Mouse (Mus musculus) bone marrow macrophage, adult 2 months (primary cell): ENCODE results near the gene Ubap1. TPM values are rescaled to one million over a fixed set of nuclear protein-coding genes. Genes with fewer than 3 reads are reported as not detected.

Source experiments
- H3K27ac ChIP-seq: 2 replicates; pipeline ENCODE4 v1.5.1; 2012; ENCODE audit warnings: low read depth, low read length; ENCODE audit not compliant: insufficient read depth
- H3K4me1 ChIP-seq: 2 replicates; pipeline ENCODE4 v1.6.1; 2012; ENCODE audit warnings: low read length; ENCODE audit not compliant: control insufficient read depth, insufficient read depth
- H3K4me3 ChIP-seq: 2 replicates; pipeline ENCODE4 v1.5.1; 2012; ENCODE audit warnings: mild to moderate bottlenecking, low read length, moderate library complexity; ENCODE audit not compliant: insufficient read depth
- CTCF ChIP-seq: IDR thresholded peaks from 2 replicates; pipeline ENCODE4 v1.5.1; 2012; ENCODE audit warnings: low read depth, mild to moderate bottlenecking, low read length, moderate library complexity
- POLR2A ChIP-seq: IDR thresholded peaks from 2 replicates; pipeline ENCODE4 v1.6.1; 2012; ENCODE audit warnings: mild to moderate bottlenecking, low read depth, low read length, borderline replicate concordance
- polyA plus RNA-seq: library from polyadenylated mRNA; stranded (reverse); fragments of >200 nt; gene quantifications from 2 replicates; pipeline ENCODE4 v1.2.4, GENCODE M21; 2012; ENCODE audit not compliant: missing spikeins, insufficient read depth, insufficient read length

The Ubap1 gene
- polyA plus RNA-seq, 1 experiment, result 116 TPM

GRCm38 (mm10) chr4:41386412-41386975 is 37.7 kb downstream of the Ubap1 start:
- H3K27ac ChIP-seq, result no peak overlapping the region
- no peak overlapping the region for H3K4me3 ChIP-seq
- H3K4me1 ChIP-seq, result peaks cover 27% of the 10 kb centered on the region
- TF ChIP-seq CTCF (no peak), POLR2A (no peak)

- TF ChIP-seq POLR2A (no peak), CTCF (no peak)
- Histone ChIP-seq H3K27ac (no peak overlapping the region), H3K4me1 (peaks cover 27% of the 10 kb centered on the region), H3K4me3 (no peak overlapping the region)
Observed at GRCm38 (mm10) chr4:41387755-41388469, 39.1 kb downstream of the Ubap1 start.

GRCm38 (mm10) chr4:41388616-41389015 is 39.8 kb downstream of the Ubap1 start:
- H3K27ac ChIP-seq, result no peak overlapping the region

GRCm38 (mm10) chr4:41389240-41389639 is 40.4 kb downstream of the Ubap1 start:
- H3K27ac ChIP-seq, result no peak overlapping the region
- no peak overlapping the region for H3K4me3 ChIP-seq
- peaks cover 27% of the 10 kb centered on the region for H3K4me1 ChIP-seq
- TF ChIP-seq CTCF (no peak), POLR2A (no peak)

More at GRCm38 (mm10) chr4:41388616-41389015, 39.8 kb downstream of the Ubap1 start:
- TF ChIP-seq POLR2A (no peak), CTCF (no peak)
- Histone ChIP-seq H3K4me1 (peaks cover 27% of the 10 kb centered on the region), H3K4me3 (no peak overlapping the region)

- no peak overlapping the region for H3K27ac ChIP-seq
- TF ChIP-seq CTCF (peak; percentile 75), POLR2A (no peak)
- no peak overlapping the region for H3K4me3 ChIP-seq
- H3K4me1 ChIP-seq, result peaks cover 27% of the 10 kb centered on the region
Observed at GRCm38 (mm10) chr4:41390122-41390521, 41.3 kb downstream of the Ubap1 start.

- H3K4me1 ChIP-seq, result peaks cover 24% of the 10 kb centered on the region
- no peak for TF ChIP-seq CTCF
- no peak for TF ChIP-seq POLR2A
- H3K27ac ChIP-seq, result no peak overlapping the region
- no peak overlapping the region for H3K4me3 ChIP-seq
Observed at GRCm38 (mm10) chr4:41391015-41391414, 42.2 kb downstream of the Ubap1 start.

GRCm38 (mm10) chr4:41394651-41395050 is 45.9 kb downstream of the Ubap1 start:
- Histone ChIP-seq H3K4me1 (no peaks in the 10 kb centered on the region), H3K27ac (no peak overlapping the region), H3K4me3 (no peak overlapping the region)
- no peak for TF ChIP-seq POLR2A
- TF ChIP-seq CTCF, result no peak

GRCm38 (mm10) chr4:41398353-41398752 is 49.6 kb downstream of the Ubap1 start:
- H3K27ac ChIP-seq, result no peak overlapping the region
- H3K4me3 ChIP-seq, result no peak overlapping the region
- no peaks in the 10 kb centered on the region for H3K4me1 ChIP-seq
- no peak for TF ChIP-seq CTCF
- TF ChIP-seq POLR2A, result no peak

GRCm38 (mm10) chr4:41399904-41400303 is 51.1 kb downstream of the Ubap1 start:
- TF ChIP-seq POLR2A (no peak), CTCF (no peak)
- Histone ChIP-seq H3K27ac (no peak overlapping the region), H3K4me3 (no peak overlapping the region), H3K4me1 (no peaks in the 10 kb centered on the region)

- TF ChIP-seq CTCF, result no peak
- TF ChIP-seq POLR2A, result no peak
Observed at GRCm38 (mm10) chr4:41401167-41401566, 52.4 kb downstream of the Ubap1 start.

GRCm38 (mm10) chr4:41401573-41401972 is 52.8 kb downstream of the Ubap1 start:
- Histone ChIP-seq H3K27ac (no peak overlapping the region), H3K4me1 (no peaks in the 10 kb centered on the region), H3K4me3 (no peak overlapping the region)
- TF ChIP-seq CTCF, result no peak
- no peak for TF ChIP-seq POLR2A

More at GRCm38 (mm10) chr4:41401167-41401566, 52.4 kb downstream of the Ubap1 start:
- H3K4me3 ChIP-seq, result no peak overlapping the region
- no peaks in the 10 kb centered on the region for H3K4me1 ChIP-seq
- H3K27ac ChIP-seq, result no peak overlapping the region
